Mouse (Mus musculus) lung, embryonic 15.5 days (tissue): ENCODE data around the gene Tmem106a. TPM values are rescaled to one million over a fixed set of nuclear protein-coding genes. Genes with fewer than 3 reads are reported as not detected.
"Not testable (repeated sequence)": the region's sequence is repeated elsewhere in the genome, so short reads cannot be mapped to it uniquely, and the experiment has no call there.

ENCODE experiments used
- ATAC-seq: fragments of 200-750 bp; cut with Nextera tagmentation; 2 replicates; pipeline ENCODE4 v1.8.0; 2017; ENCODE audit warnings: moderate number of reproducible peaks, borderline replicate concordance; ENCODE audit not compliant: low FRiP score, low TSS enrichment; ENCODE audit errors: extremely low read depth
- H3K27ac ChIP-seq: fragments of 300-500 bp; sonication (generic); 2 replicates; pipeline ENCODE4 v1.5.1; 2015; ENCODE audit warnings: moderate library complexity, mild to moderate bottlenecking, inconsistent platforms
- H3K27me3 ChIP-seq: fragments of 300-500 bp; sonication (generic); 2 replicates; pipeline ENCODE4 v1.6.1; 2015; ENCODE audit warnings: inconsistent platforms
- H3K36me3 ChIP-seq: fragments of 300-500 bp; sonication (generic); 2 replicates; pipeline ENCODE4 v1.6.1; 2015; ENCODE audit warnings: inconsistent platforms
- H3K4me1 ChIP-seq: fragments of 300-500 bp; sonication (generic); 2 replicates; pipeline ENCODE4 v1.6.1; 2015; ENCODE audit warnings: inconsistent platforms
- H3K4me2 ChIP-seq: fragments of 300-500 bp; sonication (generic); 2 replicates; pipeline ENCODE4 v1.6.1; 2015; ENCODE audit warnings: inconsistent platforms, mild to moderate bottlenecking, moderate library complexity
- H3K4me3 ChIP-seq: fragments of 300-500 bp; sonication (generic); 2 replicates; pipeline ENCODE4 v1.5.1; 2015; ENCODE audit warnings: mild to moderate bottlenecking, inconsistent platforms
- H3K9ac ChIP-seq: fragments of 300-500 bp; sonication (generic); 2 replicates; pipeline ENCODE4 v1.6.1; 2015; ENCODE audit warnings: inconsistent platforms
- H3K9me3 ChIP-seq: fragments of 300-500 bp; sonication (generic); 2 replicates; pipeline ENCODE4 v1.6.1; 2016; ENCODE audit warnings: inconsistent platforms
- WGBS: fragments of 180-500 bp; shearing (Covaris S2); methylation state at CpG from one replicate; pipeline ENCODE4 v1.1.7; 2015; 5-methylcytosine and 5-hydroxymethylcytosine counted together
- polyA plus RNA-seq: library from polyadenylated mRNA; unstranded; fragments of >200 nt; fragmentation: Nextera tagmentation; extraction: Ambion mirVana; gene quantifications from 2 replicates; pipeline ENCODE4 v1.2.1, GENCODE M21; 2015

Gene Tmem106a
- polyA plus RNA-seq, 1 experiment from 2014 or later, result 5.5 TPM

DNA sequence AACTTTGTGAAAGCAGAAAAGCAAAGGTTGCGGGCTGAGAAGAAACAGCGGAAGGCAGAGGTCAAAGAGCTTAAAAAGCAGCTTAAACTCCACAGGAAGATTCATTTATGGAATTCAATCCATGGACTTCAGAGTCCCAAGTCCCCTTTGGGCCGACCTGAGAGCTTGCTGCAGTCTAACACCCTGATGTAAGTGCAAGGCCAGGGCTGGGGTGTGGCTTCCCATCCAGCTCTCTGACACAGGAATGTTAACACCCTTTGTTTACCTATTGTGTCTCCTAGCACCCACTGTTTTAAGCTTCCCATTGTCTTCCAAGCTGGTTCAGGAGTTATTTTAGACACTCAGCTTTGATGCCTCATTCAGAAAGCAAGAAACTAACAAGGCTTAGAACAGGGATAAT lies 13.6 kb upstream of the Tmem106a start:
- Histone ChIP-seq H3K27ac (no peak overlapping the region), H3K9me3 (no peaks in the 10 kb centered on the region), H3K36me3 (peaks cover 86% of the 10 kb centered on the region), H3K4me2 (no peak overlapping the region), H3K27me3 (no peaks in the 10 kb centered on the region), H3K9ac (no peak overlapping the region), H3K4me1 (no peaks in the 10 kb centered on the region), H3K4me3 (no peak overlapping the region)
- no peak for ATAC-seq
- WGBS, result 77% methylated on average over 3 of the region's 3 CpGs

DNA sequence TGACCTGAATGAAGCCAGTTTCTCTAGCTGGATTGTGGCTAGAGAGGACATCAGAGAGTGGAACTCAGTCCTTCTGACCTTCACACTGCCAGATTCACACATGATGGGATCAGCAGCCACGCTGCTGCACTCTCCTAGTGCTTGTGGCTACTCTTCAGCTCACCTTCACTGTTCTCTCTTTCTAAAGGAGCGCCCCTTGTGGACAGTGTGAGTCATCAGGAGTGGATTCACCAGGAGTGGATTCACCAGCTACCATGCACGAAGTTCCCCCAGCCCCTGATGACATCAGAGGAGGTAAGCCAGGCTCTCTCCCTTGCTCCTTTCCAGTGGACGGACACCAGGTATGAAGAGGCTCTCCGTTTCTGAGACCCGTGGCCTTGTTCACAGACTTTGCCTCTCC lies 5.9 kb upstream of the Tmem106a start:
- H3K4me1 ChIP-seq, result no peaks in the 10 kb centered on the region
- no peak for ATAC-seq
- no peak overlapping the region for H3K4me3 ChIP-seq
- H3K9me3 ChIP-seq, result no peaks in the 10 kb centered on the region
- H3K27ac ChIP-seq, result no peak overlapping the region
- 72% methylated on average over 6 of the region's 6 CpGs for WGBS
- peaks cover 89% of the 10 kb centered on the region for H3K36me3 ChIP-seq
- H3K27me3 ChIP-seq, result no peaks in the 10 kb centered on the region
- no peak overlapping the region for H3K9ac ChIP-seq
- H3K4me2 ChIP-seq, result no peak overlapping the region

- H3K4me2 ChIP-seq, result no peak overlapping the region
- no peak overlapping the region for H3K9ac ChIP-seq
- no peaks in the 10 kb centered on the region for H3K9me3 ChIP-seq
- no peak overlapping the region for H3K4me3 ChIP-seq
- no peak for ATAC-seq
- H3K36me3 ChIP-seq, result peaks cover 39% of the 10 kb centered on the region
- H3K27me3 ChIP-seq, result no peaks in the 10 kb centered on the region
- WGBS, result 61% methylated on average over 6 of the region's 6 CpGs
- no peak overlapping the region for H3K27ac ChIP-seq
- H3K4me1 ChIP-seq, result peaks cover 6% of the 10 kb centered on the region; the same call in 1 of the 2 replicates
Measured at GRCm38 (mm10) chr11:101581081-101581764, 819 bp upstream of the Tmem106a start.

GRCm38 (mm10) chr11:101583205-101583604 lies 1.2 kb downstream of the Tmem106a start:
- Histone ChIP-seq H3K27me3 (no peaks in the 10 kb centered on the region), H3K36me3 (peaks cover 20% of the 10 kb centered on the region), H3K27ac (no peak overlapping the region), H3K4me3 (no peak overlapping the region), H3K4me2 (no peak overlapping the region), H3K9me3 (no peaks in the 10 kb centered on the region), H3K9ac (no peak overlapping the region), H3K4me1 (peaks cover 6% of the 10 kb centered on the region; the same call in 1 of the 2 replicates)
- WGBS, result 86% methylated on average over 2 of the region's 2 CpGs
- ATAC-seq, result no peak

DNA sequence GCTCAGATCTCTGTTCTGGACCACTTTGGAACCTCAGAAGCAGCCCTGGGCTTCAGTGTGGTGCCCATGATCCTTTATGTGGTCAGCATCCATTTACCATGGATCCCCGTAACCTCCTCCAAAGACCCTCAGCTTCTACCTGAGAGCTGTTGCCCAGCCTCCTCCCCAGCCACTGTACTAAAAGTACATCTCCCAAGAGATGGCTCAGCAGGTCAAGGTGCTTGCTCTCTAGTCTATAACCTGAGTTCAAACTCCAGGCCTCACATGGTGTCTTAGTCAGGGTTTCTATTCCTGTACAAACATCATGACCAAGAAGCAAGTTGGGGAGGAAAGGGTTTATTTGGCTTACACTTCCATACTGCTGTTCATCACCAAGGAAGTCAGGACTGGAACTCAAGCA lies 3.0 kb downstream of the Tmem106a start:
- H3K36me3 ChIP-seq, H3K4me1 ChIP-seq, H3K4me2 ChIP-seq, H3K9me3 ChIP-seq, H3K27ac ChIP-seq, ATAC-seq, H3K27me3 ChIP-seq, H3K4me3 ChIP-seq, H3K9ac ChIP-seq: not testable (repeated sequence)
- 96% methylated on average over 1 of the region's 1 CpGs for WGBS

GRCm38 (mm10) chr11:101585805-101586204 lies 3.8 kb downstream of the Tmem106a start:
- H3K27me3 ChIP-seq, result no peaks in the 10 kb centered on the region
- H3K4me1 ChIP-seq, result peaks cover 6% of the 10 kb centered on the region; the same call in 1 of the 2 replicates
- ATAC-seq, result no peak
- no peak overlapping the region for H3K4me3 ChIP-seq
- H3K9ac ChIP-seq, result no peak overlapping the region
- H3K36me3 ChIP-seq, result peaks cover under 1% of the 10 kb centered on the region; the same call in 1 of the 2 replicates
- 55% methylated on average over 4 of the region's 4 CpGs for WGBS
- no peaks in the 10 kb centered on the region for H3K9me3 ChIP-seq
- H3K4me2 ChIP-seq, result no peak overlapping the region
- H3K27ac ChIP-seq, result no peak overlapping the region

- H3K36me3 ChIP-seq, result no peaks in the 10 kb centered on the region
- 85% methylated on average over 10 of the region's 10 CpGs for WGBS
- no peaks in the 10 kb centered on the region for H3K9me3 ChIP-seq
Measured at GRCm38 (mm10) chr11:101587676-101588075, 5.6 kb downstream of the Tmem106a start.

DNA sequence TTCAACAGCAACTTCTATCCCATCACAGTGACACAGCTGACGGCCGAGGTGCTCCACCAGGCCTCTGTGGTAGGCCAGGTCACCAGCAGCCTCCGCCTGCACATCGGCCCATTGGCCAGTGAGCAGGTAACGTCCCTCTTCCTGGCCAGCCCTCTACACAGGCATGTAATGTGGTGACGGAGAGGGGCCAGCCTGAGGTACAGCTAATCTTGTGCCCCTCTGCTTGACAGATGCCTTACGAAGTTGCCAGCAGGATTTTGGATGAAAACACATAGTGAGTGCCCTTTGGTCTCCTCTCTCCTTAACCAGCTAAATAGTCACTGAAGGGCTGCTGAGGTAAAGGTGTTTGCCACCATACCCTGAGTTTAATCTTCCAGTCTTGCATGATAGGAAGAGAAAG lies 6.8 kb downstream of the Tmem106a start:
- Histone ChIP-seq H3K27ac (no peak overlapping the region), H3K36me3 (no peaks in the 10 kb centered on the region), H3K4me1 (no peaks in the 10 kb centered on the region), H3K4me2 (no peak overlapping the region), H3K27me3 (no peaks in the 10 kb centered on the region), H3K9me3 (no peaks in the 10 kb centered on the region), H3K9ac (no peak overlapping the region), H3K4me3 (no peak overlapping the region)
- WGBS, result 89% methylated on average over 7 of the region's 7 CpGs
- ATAC-seq, result no peak

More at GRCm38 (mm10) chr11:101587676-101588075, 5.6 kb downstream of the Tmem106a start:
- Histone ChIP-seq H3K4me2 (no peak overlapping the region), H3K27ac (no peak overlapping the region), H3K9ac (no peak overlapping the region), H3K27me3 (no peaks in the 10 kb centered on the region), H3K4me1 (no peaks in the 10 kb centered on the region), H3K4me3 (no peak overlapping the region)
- ATAC-seq, result no peak

GRCm38 (mm10) chr11:101589444-101589843 lies 7.4 kb downstream of the Tmem106a start:
- no peaks in the 10 kb centered on the region for H3K4me1 ChIP-seq
- H3K4me3 ChIP-seq, result no peak overlapping the region
- H3K9me3 ChIP-seq, result no peaks in the 10 kb centered on the region
- H3K36me3 ChIP-seq, result no peaks in the 10 kb centered on the region
- no peak overlapping the region for H3K4me2 ChIP-seq
- H3K27me3 ChIP-seq, result no peaks in the 10 kb centered on the region
- H3K9ac ChIP-seq, result no peak overlapping the region
- 27% methylated on average over 5 of the region's 5 CpGs for WGBS
- H3K27ac ChIP-seq, result no peak overlapping the region
- ATAC-seq, result no peak

DNA sequence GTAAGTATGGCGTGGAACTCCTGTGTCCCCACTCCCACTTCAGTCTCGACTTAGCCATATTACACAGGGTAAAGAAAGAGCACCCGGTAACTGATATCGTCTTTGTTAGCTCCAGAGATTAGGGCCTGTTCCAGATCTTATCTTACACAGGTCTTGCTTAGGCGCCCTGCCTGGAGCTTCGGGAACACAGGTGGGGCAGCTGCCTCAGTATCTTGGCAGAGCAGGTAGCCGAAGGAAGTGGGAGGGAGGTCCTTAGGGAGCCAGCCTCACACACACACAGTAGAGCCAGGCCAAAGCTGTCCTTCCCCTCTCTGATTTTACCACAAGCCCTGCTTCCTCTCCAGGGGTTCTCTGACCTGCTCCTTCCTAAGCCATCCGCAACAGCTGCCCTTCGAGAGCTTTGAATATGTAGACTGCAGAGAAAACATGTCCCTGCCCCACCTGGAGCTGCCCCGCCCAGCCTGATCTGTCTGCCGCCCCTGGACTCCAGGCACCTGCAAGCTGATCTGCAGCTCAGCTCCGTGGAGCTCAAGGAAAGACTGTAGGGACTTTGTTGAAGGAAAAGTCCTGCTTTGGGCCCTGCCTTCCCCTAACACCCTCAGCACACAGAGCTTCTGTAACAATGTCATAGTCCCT lies 8.1 kb downstream of the Tmem106a start:
- Histone ChIP-seq H3K4me2 (no peak overlapping the region), H3K9me3 (no peaks in the 10 kb centered on the region), H3K9ac (no peak overlapping the region), H3K27ac (no peak overlapping the region), H3K4me1 (no peaks in the 10 kb centered on the region), H3K27me3 (no peaks in the 10 kb centered on the region), H3K36me3 (no peaks in the 10 kb centered on the region), H3K4me3 (no peak overlapping the region)
- WGBS, result 64% methylated on average over 12 of the region's 12 CpGs
- no peak for ATAC-seq

- no peaks in the 10 kb centered on the region for H3K9me3 ChIP-seq
- ATAC-seq, result no peak
- no peaks in the 10 kb centered on the region for H3K27me3 ChIP-seq
- H3K4me3 ChIP-seq, result no peak within 1 kb of the TSS
- WGBS, result 67% methylated on average over 6 of the region's 6 CpGs
- H3K4me1 ChIP-seq, result no peaks in the 10 kb centered on the region
- no peak within 1 kb of the TSS for H3K4me2 ChIP-seq
- no peak within 1 kb of the TSS for H3K27ac ChIP-seq
- no peak within 1 kb of the TSS for H3K9ac ChIP-seq
- no peaks in the 10 kb centered on the region for H3K36me3 ChIP-seq
Measured at GRCm38 (mm10) chr11:101599156-101599555, 17.1 kb downstream of the Tmem106a start, which contains the start of gene Gm11634. Gene Gm11634 (minus strand): TSS chr11:101599256.

DNA sequence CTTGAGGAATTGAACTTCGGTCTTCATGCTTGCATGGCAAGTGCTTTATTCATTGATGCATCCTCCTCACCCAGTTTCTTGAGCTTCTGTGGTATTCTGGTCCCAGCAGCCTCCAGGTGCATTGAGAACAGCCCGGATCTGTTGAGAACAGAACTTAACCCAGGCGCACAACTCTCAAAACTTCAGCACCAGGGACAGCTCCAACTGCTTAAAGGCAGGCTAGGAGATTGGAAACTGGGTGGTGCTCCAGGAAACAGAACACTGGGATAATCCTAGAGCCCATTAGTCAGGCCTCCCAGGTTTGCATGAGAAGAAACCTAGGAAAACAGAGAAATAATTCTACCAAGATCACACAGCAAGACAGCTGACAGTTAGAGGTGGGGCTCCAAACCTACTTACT lies 20.4 kb downstream of the Tmem106a start:
- 0 out of 2 replicates have a peak, but pooled peaks cover 5% of the 10 kb centered on the region for H3K4me1 ChIP-seq
- no peaks in the 10 kb centered on the region for H3K27me3 ChIP-seq
- H3K9ac ChIP-seq, result no peak overlapping the region
- no peak overlapping the region for H3K27ac ChIP-seq
- ATAC-seq, result no peak
- no peak overlapping the region for H3K4me2 ChIP-seq
- no peaks in the 10 kb centered on the region for H3K36me3 ChIP-seq
- WGBS, result 6% methylated on average over 3 of the region's 3 CpGs
- no peak overlapping the region for H3K4me3 ChIP-seq
- H3K9me3 ChIP-seq, result no peaks in the 10 kb centered on the region
